Mouse (Mus musculus) 3T3-L1 (cell line): ENCODE measurements around the gene Cnot2.

Source experiments
- DNase-seq: peaks from one replicate; pipeline ENCODE4 v3.0.0-alpha.2; 2015; ENCODE audit warnings: low read depth, low spot score

The Cnot2 gene

DNA sequence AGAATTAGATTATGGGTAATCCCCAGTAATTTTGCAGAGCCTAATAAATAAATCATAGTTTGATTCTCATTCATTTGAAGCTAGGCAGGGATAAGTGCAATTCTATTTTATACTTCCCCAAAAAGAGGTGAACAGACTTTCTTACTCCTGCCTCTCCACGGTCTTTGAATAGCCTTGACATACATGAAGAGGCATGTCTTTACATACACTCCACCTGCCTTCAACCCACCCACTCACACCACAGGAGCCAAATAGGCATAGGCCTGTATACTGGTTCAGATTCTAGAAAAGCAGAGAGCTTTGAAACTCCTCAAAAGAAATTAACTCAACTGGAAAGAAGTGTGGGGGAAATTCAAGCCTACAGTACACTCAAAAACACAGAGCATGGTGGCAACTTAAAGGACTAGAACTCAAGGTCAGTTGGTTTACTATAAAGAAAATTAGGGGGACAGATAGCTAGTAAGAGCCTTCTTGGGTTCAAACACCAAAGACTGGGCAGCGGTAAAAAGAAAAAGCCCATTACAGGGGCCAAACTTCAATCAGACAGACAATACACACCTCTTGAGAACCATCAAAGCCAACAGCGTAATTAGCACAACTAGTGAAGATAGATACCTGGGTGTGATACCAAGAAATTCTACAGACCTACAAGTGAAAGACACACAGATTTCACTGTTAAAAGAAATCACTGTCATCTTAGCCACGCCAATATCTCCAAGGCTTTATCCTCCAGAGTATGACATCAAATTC is 18.4 kb downstream of the Cnot2 start:
- no peak for DNase-seq

DNA sequence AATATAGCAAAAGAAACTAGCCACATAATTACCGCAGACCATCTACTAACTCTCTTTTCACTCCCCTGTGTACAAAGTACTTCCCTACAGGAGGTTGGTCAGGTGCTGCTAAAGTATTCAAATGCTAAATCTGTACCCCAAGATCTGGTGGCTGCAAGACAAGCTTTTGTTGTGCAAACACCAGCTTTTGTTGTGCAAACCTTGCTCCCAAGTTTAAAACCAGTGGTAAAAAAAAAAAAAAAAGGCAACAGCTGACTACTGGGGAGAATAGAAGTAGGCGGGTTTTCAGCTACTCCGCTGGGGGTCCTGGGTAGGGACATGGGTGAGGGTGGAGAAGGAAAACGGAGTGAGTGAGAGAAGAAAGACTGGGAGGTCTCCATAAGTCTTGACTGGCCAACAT is 19.1 kb downstream of the Cnot2 start:
- no peak for DNase-seq

- DNase-seq = no peak
Measured at GRCm38 (mm10) chr10:116559171-116559570, 22.1 kb downstream of the Cnot2 start.

GRCm38 (mm10) chr10:116557166-116557565 is 24.1 kb downstream of the Cnot2 start:
- DNase-seq = no peak

GRCm38 (mm10) chr10:116554434-116554833 is 26.9 kb downstream of the Cnot2 start:
- DNase-seq = no peak

- DNase-seq = no peak
Measured at GRCm38 (mm10) chr10:116547958-116548357, 33.4 kb downstream of the Cnot2 start.

- no peak for DNase-seq
Measured at GRCm38 (mm10) chr10:116546177-116546576, 35.1 kb downstream of the Cnot2 start.

GRCm38 (mm10) chr10:116543061-116543460 is 38.2 kb downstream of the Cnot2 start:
- no peak for DNase-seq

DNA sequence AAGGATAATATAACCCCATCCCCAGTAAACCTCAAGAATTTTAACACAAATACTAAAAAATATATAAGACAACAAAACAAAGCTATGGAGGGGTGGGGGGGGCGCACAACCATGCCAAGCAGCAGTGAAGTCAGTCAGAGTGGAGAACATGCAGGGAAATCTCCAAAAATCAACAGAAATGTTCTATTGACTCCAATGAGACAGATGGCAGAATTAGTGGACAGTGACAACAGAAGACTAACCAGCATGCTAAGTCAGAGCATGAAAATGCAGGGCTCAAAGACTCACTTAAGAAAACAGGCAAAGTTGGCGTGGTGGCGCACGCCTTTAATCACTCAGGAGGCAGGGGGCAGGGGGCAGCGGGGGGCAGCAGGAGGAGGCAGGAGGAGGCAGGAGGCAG is 40.6 kb downstream of the Cnot2 start:
- DNase-seq = no peak

DNA sequence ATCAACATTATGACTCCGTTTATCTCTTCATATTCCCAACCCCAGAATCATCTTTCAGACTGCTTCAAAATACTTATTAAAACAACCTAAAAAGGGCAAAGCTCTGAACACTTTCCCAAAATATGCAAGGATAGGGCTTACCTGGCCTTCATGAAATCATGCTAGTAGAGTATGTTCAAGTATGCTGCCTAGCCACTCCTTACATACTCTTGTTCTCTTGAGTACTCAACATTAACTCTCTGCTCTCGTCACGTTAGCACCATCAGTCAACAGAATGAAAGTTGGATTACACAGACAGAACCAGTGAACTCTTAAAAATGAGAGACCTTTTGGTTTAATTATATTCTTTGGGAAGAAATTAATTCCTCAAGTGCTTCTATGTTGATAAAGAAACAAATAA is 43.8 kb downstream of the Cnot2 start:
- DNase-seq = no peak

DNA sequence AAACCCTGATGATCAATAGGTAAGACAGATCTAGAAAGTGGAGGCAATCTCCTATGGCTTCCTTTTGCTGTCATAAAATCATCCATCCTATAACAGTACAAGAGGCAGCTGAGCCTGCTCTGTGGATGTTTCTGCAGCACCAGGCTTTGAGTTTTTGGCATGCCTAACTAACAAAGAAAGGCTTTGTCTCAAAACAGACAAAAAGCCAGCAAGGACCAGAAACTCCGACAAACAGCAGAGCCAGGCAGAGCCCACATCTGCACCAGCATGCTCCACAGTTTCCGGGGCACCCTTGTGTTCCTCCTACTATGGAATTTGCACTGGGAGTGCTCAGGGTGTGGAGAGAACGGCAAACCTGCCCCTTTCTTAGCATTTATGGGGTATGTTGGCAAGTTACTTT is 47.0 kb downstream of the Cnot2 start:
- no peak for DNase-seq

DNA sequence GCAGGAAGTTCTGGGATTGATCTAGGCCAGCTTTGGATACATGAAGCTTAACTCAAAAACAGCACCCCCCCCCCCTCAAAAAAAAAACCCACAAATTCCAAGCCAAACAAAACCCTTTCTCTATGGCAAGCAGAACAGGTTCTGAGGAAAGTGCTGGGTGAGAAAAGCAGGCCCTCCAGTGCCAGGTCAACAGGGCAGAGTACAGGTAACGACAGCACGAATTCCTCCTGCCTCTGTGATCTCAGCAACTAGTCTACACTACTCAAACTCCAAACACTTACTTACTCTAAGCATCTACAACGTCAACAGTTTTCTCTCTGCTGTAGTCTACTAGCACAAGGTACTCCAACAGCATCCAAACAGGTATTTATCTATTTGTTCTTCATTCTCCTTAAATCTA is 48.8 kb downstream of the Cnot2 start:
- DNase-seq = no peak

- peak; percentile 46 for DNase-seq
Measured at GRCm38 (mm10) chr10:116531063-116531462, 50.2 kb downstream of the Cnot2 start.

- DNase-seq = no peak
Measured at GRCm38 (mm10) chr10:116519588-116519987, 61.7 kb downstream of the Cnot2 start.

- no peak for DNase-seq
Measured at GRCm38 (mm10) chr10:116515590-116515989, 65.7 kb downstream of the Cnot2 start.

GRCm38 (mm10) chr10:116515158-116515557 is 66.2 kb downstream of the Cnot2 start:
- DNase-seq = no peak

GRCm38 (mm10) chr10:116513254-116513635 is 68.1 kb downstream of the Cnot2 start:
- DNase-seq = no peak

- DNase-seq = no peak
Measured at GRCm38 (mm10) chr10:116512521-116513253, 68.6 kb downstream of the Cnot2 start.

DNA sequence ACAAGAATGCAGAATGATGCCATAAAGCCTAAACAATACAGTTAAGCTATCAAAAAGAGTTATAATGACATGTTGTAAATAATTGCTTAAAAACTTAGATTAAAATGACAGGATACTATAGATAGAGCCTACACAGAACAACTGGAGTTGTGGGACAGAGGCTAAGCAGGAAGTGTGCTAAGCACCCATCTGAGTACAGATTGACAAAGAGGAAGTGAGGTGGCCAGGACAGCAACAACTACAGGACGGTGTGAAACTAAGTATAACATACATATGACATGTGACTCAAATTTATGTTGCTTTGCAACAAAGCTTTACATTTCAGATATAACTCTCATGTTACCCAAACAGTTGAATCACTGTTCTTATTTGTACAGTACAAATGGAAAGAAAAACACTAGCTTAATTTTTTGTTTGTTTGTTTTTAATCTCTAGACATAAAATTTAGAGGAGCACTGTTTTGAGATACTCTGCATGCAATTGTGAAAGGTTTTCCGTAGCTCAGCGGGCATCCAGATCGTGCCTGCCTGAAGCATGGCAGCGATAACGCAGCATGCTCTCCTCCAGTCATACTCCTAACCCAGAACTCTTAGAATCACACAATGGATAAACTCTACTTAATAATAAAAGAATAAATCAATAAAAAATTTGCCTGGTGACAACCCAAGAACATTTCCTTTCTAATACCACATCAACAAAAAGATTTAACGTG is 75.9 kb downstream of the Cnot2 start:
- no peak for DNase-seq

DNA sequence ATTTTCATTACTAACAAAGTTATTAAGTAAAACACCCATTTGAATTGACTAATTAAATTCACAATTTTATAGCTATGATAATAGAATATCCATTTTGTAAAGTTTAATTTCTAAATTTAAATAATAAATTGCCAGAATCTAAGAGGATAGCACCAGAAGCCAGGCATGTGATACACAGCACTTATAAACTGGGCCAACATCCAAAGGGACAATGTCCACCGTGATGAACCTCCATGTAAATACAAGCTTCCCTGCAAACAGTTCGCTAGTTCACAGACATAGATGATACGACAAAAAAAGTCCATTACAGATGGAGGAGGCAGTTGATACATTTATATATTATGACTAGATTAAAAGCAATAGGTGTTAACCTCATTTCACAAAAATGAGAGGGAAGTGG is 88.5 kb downstream of the Cnot2 start:
- DNase-seq = no peak

DNA sequence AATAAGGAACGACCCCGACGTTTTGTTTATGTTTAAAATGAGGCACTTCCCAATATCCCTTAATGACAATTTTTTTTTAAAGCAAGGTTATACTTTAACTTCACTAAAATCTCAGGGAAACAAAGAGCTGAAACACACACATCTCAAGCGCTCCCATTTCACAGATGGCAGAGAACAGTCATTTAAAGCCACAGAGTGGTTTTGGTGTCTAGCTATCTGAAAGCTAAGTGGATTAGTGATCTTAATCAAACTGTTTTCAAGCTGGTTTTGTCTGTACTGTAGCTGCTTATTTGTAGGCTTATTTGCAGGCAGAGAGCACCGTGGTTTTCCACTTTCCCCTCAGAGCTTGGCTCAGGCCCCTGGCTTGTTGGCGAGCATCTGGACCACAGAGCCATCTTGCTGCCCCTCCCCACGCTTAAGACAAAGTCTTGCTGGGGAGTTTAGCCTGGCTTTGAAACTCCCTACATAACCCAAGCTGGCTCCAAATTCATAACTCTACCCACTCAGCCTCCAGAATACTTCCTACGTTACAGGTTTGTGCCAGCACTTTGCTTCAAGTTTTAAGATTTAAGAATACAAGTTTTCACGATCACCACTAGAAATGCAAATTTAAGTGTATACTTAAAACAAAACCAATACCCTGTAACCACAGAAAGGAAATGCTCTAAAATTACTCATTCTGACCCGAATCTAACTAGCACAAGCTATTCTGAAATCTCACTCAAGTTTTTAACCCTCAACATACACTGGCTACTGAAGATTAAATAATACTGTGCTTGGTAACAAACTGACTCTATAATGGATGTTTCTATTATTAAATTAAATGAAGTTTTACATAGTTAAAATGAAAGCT is 94.2 kb downstream of the Cnot2 start:
- DNase-seq = no peak

DNA sequence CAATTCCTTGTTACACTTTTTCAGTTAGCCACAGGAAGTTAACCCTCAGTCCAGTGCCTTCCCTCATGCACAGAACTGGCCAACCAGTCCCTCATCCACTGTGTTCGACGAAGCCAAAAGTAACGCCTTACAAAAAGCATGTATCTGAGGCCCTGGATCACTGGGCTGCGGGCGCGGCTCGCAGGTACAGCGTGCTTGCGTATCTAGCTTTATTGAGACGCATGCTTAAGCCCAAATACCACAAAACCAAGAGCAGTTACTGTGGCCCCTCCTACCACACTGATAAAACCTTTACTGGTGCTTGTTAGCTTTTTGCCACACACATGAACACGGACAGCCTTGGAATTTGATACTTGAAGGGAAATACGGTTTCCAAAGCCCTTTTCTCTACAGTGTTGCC is 99.4 kb downstream of the Cnot2 start:
- no peak for DNase-seq
